Mouse (Mus musculus) G1E (cell line): Measurements from ENCODE around the gene Lrpap1. TPM values are rescaled to one million over a fixed set of nuclear protein-coding genes. Genes with fewer than 3 reads are reported as not detected.

Source experiments
- ATAC-seq: 2 replicates; pipeline ENCODE4 v1.8.0; 2016; ENCODE audit warnings: mild to moderate bottlenecking; ENCODE audit not compliant: insufficient number of reproducible peaks, poor library complexity, low FRiP score, severe bottlenecking; ENCODE audit errors: extremely low read depth
- DNase-seq: peaks from one replicate; pipeline ENCODE4 v3.0.0; 2012; ENCODE audit warnings: low spot score
- H3K27me3 ChIP-seq: 2 replicates; pipeline ENCODE4 v1.6.1; 2012; ENCODE audit warnings: mild to moderate bottlenecking, low read length, inconsistent platforms; ENCODE audit not compliant: insufficient read depth
- H3K36me3 ChIP-seq: replicated peaks from 2 replicates; pipeline ENCODE3; 2012; ENCODE audit warnings: mild to moderate bottlenecking, inconsistent platforms
- H3K4me1 ChIP-seq: 2 replicates; pipeline ENCODE4 v1.6.1; 2012; ENCODE audit warnings: low read depth, low read length, inconsistent platforms, mixed read lengths; ENCODE audit not compliant: insufficient read depth
- H3K4me3 ChIP-seq: 2 replicates; pipeline ENCODE4 v1.5.1; 2012; ENCODE audit warnings: low read depth, mild to moderate bottlenecking, inconsistent platforms, low read length, moderate library complexity, mixed read lengths
- H3K9me3 ChIP-seq: replicated peaks from 2 replicates; pipeline ENCODE4 v1.6.1; 2012; ENCODE audit warnings: inconsistent platforms
- CTCF ChIP-seq: IDR thresholded peaks from 2 replicates; pipeline ENCODE4 v1.5.1; 2012; ENCODE audit warnings: low read depth, low read length, inconsistent platforms, mixed read lengths
- GATA1 ChIP-seq: IDR thresholded peaks from 2 replicates; pipeline ENCODE4 v1.6.1; 2012; ENCODE audit warnings: borderline replicate concordance, low read length, inconsistent platforms, mixed read lengths
- GATA2 ChIP-seq: IDR thresholded peaks from 2 replicates; pipeline ENCODE4 v1.6.1; 2012; ENCODE audit warnings: low read depth, low read length, inconsistent platforms, borderline replicate concordance
- POLR2AphosphoS5 ChIP-seq: IDR thresholded peaks from 2 replicates; pipeline ENCODE4 v1.6.1; 2012; ENCODE audit warnings: low read depth, low read length, inconsistent platforms; ENCODE audit not compliant: insufficient replicate concordance
- TAL1 ChIP-seq: conservative IDR thresholded peaks from 2 replicates; pipeline ENCODE4 v1.6.1; 2012; ENCODE audit warnings: low read depth, low read length, inconsistent platforms, mixed read lengths
- polyA plus RNA-seq: library from polyadenylated mRNA; stranded (reverse); fragments of >175 nt; gene quantifications from 2 replicates; pipeline ENCODE4 v1.2.3, GENCODE M21; 2012
- total RNA-seq, 2 experiments: library from RNA; stranded (forward) in 1 of 2; stranded (reverse) in 1 of 2; fragments of 200-1000 nt in 1 of 2; fragments of >200 nt in 1 of 2; fragmentation: Nextera tagmentation in 1 of 2; gene quantifications; 2 replicates each; pipeline ENCODE4 v1.2.3; 2014 to 2017

The Lrpap1 gene
- total and polyA plus RNA-seq, 3 experiments: 17.5 to 42.5 (median 20.8) TPM

GRCm38 (mm10) chr5:35129767-35130191 lies 24.2 kb upstream of the Lrpap1 start:
- Histone ChIP-seq H3K27me3 (peaks cover 31% of the 10 kb centered on the region), H3K4me1 (no peaks in the 10 kb centered on the region), H3K36me3 (no peaks in the 10 kb centered on the region), H3K9me3 (peaks cover 2% of the 10 kb centered on the region; the same call in 1 of the 2 replicates), H3K4me3 (no peak overlapping the region)
- TF ChIP-seq GATA1 (no peak), POLR2AphosphoS5 (no peak), GATA2 (no peak), CTCF (no peak), TAL1 (no peak)
- no peak for ATAC-seq
- DNase-seq: no peak

GRCm38 (mm10) chr5:35129208-35129607 lies 23.6 kb upstream of the Lrpap1 start:
- ATAC-seq: no peak
- H3K4me1 ChIP-seq: no peaks in the 10 kb centered on the region
- peaks cover 2% of the 10 kb centered on the region; the same call in 1 of the 2 replicates for H3K9me3 ChIP-seq
- peaks cover 34% of the 10 kb centered on the region for H3K27me3 ChIP-seq
- no peaks in the 10 kb centered on the region for H3K36me3 ChIP-seq
- no peak for TF ChIP-seq GATA2
- TF ChIP-seq GATA1: no peak
- TF ChIP-seq POLR2AphosphoS5: no peak
- no peak for TF ChIP-seq CTCF
- TF ChIP-seq TAL1: no peak
- DNase-seq: no peak
- no peak overlapping the region for H3K4me3 ChIP-seq

- peaks cover 18% of the 10 kb centered on the region for H3K27me3 ChIP-seq
- H3K4me1 ChIP-seq: no peaks in the 10 kb centered on the region
- no peak for DNase-seq
- TF ChIP-seq POLR2AphosphoS5 (no peak), GATA1 (no peak), CTCF (no peak), TAL1 (no peak), GATA2 (no peak)
- no peaks in the 10 kb centered on the region for H3K9me3 ChIP-seq
- ATAC-seq: no peak
- H3K4me3 ChIP-seq: no peak overlapping the region
- H3K36me3 ChIP-seq: no peaks in the 10 kb centered on the region
Observed at GRCm38 (mm10) chr5:35120024-35120423, 14.5 kb upstream of the Lrpap1 start.

- Histone ChIP-seq H3K36me3 (no peaks in the 10 kb centered on the region), H3K4me3 (no peak overlapping the region), H3K27me3 (peaks cover 18% of the 10 kb centered on the region), H3K4me1 (no peaks in the 10 kb centered on the region), H3K9me3 (no peaks in the 10 kb centered on the region)
- no peak for ATAC-seq
- no peak for DNase-seq
- TF ChIP-seq CTCF (no peak), TAL1 (no peak), GATA2 (no peak), GATA1 (no peak), POLR2AphosphoS5 (no peak)
Observed at GRCm38 (mm10) chr5:35118418-35118817, 12.9 kb upstream of the Lrpap1 start.

- Histone ChIP-seq H3K9me3 (no peaks in the 10 kb centered on the region), H3K4me1 (no peaks in the 10 kb centered on the region), H3K4me3 (no peak overlapping the region), H3K36me3 (no peaks in the 10 kb centered on the region), H3K27me3 (peaks cover 25% of the 10 kb centered on the region)
- TF ChIP-seq TAL1 (no peak), GATA1 (no peak), GATA2 (no peak), CTCF (no peak), POLR2AphosphoS5 (no peak)
- DNase-seq: no peak
- ATAC-seq: no peak
Observed at GRCm38 (mm10) chr5:35117633-35118032, 12.1 kb upstream of the Lrpap1 start.

- no peak overlapping the region for H3K4me3 ChIP-seq
- no peak for TF ChIP-seq TAL1
- TF ChIP-seq POLR2AphosphoS5: no peak
- no peak for TF ChIP-seq GATA1
- TF ChIP-seq CTCF: no peak
- TF ChIP-seq GATA2: no peak
- H3K9me3 ChIP-seq: no peaks in the 10 kb centered on the region
- no peak for DNase-seq
- 0 out of 2 replicates have a peak, but pooled peaks cover 2% of the 10 kb centered on the region for H3K4me1 ChIP-seq
- no peaks in the 10 kb centered on the region for H3K36me3 ChIP-seq
- ATAC-seq: no peak
- peaks cover 27% of the 10 kb centered on the region for H3K27me3 ChIP-seq
Observed at GRCm38 (mm10) chr5:35116002-35116401, 10.4 kb upstream of the Lrpap1 start.
